Mouse (Mus musculus): ENCODE results near the gene Sirt1.

- TF ChIP-seq POLR2A (IDR thresholded peaks at IDR 0.05; ENCODE audit: insufficient read depth, low read length) (no peak), EP300 (IDR thresholded peaks at IDR 0.05; ENCODE audit: insufficient read depth, low read depth, low read length) (peak; percentile 48; the same call in 1 of the 2 replicates)
Measured at GRCm38 (mm10) chr10:63348291-63348690, 33.2 kb downstream of the Sirt1 start.
